Mouse (Mus musculus): ENCODE data around the gene Abcc9. TPM values are rescaled to one million over a fixed set of nuclear protein-coding genes. Genes with fewer than 3 reads are reported as not detected.

The Abcc9 gene
- total RNA-seq, 2 experiments from 2014 or later, result 0.11 TPM; not detected in 1

DNA sequence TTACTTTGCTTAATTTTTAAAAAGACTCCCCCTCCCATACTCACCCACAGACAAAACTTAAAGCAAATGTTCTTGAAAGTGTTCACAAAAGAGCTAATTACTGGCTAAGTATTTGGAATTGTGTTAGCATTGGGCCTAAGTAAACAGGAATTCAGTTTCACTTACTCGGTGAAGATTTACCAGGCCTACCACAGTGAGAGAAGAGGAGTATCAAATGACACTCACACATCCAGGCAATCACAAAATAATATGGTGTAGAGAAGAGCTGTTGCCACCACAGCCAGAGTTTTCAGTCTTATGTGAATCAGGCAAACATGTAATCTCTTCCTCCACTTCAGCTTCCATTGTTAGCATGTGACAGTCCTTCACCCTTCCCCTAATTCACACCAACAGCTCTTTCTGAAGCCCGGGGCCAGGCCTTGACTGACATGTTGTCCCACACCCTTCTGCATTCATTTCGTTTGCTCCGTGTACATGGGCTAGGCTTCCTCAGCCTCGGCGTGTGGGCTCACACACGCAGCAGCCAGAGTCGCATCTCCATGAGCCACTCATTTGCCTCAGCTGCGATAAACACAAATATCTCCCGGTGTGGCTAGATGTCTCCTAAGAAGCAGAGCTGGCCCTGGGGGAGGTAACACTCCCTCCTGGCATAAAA is 67.5 kb downstream of the Abcc9 start:
- no peak for ATAC-seq (ENCODE audit: poor library complexity, severe bottlenecking)

DNA sequence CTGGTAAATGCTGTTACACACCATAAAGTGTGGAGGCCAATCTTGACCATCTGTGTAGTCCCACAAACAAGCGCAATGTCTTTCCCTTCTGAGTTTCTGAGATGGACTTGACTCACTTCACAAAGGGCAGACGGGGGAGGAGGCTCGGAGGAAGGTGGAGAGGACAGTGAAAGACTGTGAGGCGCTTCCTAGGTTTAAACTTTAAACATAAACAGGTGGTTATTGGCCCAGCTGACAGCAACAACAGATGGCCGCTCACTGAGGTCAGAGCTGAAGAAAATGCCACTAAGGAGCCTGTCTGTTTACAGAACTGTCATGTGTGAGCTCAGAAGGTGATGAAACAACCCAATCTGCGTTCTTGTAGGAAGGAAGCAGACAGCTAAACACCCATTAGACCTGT is 78.8 kb downstream of the Abcc9 start:
- ATAC-seq (ENCODE audit: poor library complexity, severe bottlenecking), result no peak

DNA sequence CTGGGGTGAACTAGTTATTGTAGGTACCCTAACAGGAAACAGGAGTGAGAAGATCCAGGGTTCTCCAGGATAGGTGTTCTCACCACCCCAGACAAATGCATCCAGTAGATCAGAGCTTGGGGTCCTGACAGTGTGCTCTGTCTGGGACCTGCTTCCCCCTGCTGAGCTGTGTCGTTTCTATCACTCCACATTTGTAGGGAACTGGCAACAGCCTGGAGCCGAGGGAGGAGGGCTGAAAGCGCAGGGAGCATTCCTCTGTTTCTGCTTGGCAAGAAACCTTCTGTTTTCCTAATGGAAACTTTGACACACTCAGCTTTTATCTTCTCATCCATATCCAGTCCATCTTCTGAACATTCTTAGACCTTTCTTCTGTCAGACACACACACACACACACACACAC is 85.5 kb downstream of the Abcc9 start:
- no peak for ATAC-seq (ENCODE audit: poor library complexity, severe bottlenecking)

DNA sequence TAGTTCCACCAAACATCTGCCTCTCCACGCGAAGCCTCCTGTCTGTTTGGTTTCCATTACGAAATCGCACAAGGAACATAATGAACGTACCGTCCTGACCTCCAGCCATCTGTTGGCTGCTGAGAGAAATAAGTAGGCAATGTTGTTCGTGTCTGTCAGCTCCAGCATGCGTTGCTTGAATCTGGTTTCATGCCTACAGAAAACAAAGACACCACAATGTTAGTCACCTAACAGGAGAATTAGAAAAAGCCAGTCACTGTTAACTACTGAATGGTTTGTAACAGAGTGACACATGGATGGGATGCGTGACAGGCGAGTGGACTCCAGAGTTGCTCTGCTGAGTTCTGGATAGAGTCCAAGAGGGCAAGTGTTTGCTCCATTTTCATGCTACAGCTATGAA is 87.8 kb downstream of the Abcc9 start:
- no peak for ATAC-seq (ENCODE audit: poor library complexity, severe bottlenecking)

DNA sequence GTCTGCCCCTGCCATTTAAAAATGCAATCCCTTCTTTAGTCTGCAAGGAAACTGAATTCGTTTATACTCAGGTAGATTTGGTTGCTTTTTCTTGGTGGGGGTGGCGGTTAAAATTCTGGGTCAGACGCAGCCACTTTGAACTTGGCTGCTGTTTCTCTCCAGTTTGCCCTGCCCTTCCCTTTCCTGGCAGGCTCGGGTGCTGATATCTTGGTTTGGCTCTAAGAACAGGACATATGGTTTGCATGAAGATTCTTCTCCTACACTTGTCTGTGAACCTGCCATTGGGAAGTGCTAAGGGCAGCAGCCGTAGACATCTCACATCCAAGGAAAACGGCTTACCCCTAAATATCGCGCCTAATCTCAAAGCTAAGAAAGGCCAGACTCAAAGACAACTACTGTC is 89.7 kb downstream of the Abcc9 start:
- no peak for ATAC-seq (ENCODE audit: poor library complexity, severe bottlenecking)

DNA sequence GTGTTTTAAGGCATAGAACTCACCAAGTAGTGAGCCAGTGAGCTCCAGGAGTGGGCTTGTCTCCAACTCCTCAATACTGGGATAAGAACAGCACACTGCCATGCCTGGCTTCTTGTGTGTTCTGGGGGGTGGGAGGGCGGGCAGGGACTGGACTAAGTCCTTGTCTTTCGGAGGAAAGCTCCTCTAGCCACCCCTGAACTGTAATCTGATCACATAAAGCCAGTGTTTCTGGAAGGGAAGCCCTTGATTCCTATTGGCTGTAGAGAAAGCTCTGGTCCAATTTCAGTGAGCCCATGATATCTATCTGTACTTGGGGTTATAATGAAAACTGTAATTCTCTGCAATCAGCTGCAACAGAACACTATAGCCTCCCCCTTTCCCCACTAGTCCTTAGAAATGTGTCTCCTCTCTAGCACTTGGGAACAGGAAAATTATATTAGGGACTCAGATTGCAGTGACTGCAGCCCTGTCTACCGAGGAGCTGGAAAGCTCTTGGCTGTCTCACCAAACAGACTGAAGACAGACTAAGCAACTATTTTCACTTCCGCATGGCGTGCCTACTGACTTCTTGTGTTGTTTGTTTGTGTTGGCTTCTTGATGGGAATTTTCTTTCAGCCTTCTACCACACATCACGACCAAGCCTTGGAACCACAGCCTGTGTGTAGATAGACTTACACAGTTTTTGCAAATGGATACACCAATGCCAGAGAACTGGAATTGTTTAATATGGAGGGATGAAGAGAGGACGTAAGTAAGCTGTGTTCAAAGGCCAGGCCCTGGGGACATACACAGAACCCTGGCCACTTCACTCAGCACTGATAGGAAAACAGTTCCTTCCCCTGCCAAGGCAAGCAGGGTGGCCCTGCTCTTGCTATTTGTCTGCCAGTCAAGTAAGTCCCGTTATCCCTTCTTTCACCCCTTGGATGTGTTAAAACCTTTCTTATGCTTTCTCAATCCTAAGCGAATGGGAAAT is 92.4 kb downstream of the Abcc9 start:
- no peak for ATAC-seq (ENCODE audit: poor library complexity, severe bottlenecking)

DNA sequence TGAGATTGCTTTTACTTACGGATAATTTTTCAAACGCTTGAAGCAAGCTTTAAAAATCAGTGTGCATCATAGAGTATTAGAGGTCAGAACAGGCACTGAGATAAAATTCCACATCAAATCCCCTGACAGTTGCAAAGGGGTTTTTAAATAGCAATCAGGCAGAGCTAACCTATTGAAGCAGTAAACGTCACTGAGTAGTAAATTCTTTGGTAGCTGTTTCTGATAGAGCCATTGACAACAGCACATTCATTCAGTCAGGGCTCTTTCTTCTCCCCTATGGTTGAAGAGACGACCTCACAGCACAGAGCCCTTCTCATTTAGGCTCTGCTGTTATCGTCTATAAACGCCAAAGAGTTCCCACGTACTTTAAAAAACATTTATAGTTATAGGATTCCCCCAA is 95.0 kb downstream of the Abcc9 start:
- no peak for ATAC-seq (ENCODE audit: poor library complexity, severe bottlenecking)

DNA sequence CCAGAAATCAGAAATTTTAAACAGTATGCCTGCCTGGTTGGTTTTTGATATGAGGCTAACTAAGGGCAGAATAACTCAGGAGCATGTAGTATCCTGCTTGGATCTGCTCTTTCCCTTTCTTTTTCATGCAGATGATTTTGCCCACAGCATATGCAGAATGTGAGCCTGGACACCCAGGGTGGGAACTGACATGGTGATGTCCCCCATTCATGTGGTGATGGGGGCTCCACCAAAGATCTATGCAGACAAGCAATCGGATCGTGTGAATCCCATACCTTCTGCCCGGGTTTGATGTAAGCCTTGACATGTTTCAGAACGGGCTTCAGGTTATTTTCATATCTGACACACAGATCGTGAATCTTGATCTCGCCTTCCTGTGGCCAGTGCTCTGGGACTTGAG is 99.3 kb downstream of the Abcc9 start:
- no peak for ATAC-seq (ENCODE audit: poor library complexity, severe bottlenecking)

DNA sequence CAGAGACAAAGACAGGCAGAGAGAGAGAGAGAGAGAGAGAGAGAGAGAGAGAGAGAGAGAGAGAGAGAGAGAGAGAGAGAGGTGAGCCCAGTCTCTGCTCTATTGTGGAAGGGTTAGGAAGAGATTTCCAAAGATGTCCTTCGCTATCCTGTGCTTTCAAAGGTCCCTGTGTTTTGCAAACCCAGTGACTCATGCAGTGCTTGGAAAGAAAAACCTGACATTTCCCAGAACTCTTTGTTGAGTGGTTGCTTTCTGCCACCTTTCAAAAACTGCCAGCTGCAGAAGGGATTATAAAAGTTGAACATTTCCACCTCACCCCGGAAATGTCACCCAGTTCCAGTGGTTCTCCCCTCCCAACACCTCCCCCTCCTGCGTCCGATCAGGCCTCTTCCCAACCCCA is 123.3 kb downstream of the Abcc9 start:
- no peak for ATAC-seq (ENCODE audit: poor library complexity, severe bottlenecking)

DNA sequence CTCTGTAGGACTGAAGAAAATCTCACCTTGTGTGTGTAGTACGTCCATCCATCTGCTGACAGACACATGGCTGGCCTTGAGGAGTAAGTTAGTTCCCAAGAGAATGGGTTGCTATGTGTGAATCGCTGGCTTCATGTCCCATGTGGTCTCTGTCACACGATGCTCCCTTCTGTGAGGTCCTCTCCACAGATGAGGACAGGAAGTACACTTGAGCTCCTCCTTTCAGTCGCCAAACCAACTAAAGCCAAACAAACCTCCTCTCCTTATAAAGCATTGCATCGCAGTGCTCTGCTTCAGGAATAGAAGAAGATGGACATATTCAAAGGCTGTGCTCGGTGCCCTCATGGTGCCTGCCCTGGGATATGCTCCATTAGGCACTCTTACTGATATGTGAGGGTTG is 124.3 kb downstream of the Abcc9 start:
- no peak for ATAC-seq (ENCODE audit: poor library complexity, severe bottlenecking)

DNA sequence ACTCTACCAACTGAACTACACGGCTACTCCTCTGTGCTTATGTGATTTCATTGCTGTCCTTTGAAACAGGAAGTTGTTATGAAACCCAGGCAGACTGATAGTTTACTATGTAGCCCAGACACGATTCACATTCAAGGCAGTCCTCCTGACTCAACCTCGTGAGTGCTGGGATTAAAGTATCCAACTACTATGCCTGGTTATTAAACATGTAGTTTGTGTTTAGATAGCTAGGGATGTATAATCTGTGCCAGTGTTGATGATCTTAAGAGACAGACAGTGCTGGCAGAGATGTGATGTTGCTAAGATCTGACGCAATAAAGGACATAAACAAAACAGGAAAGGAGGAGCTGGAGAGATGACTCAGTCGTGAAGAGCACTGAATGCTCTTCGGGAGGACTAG is 129.2 kb downstream of the Abcc9 start:
- peak; percentile 80 for ATAC-seq (ENCODE audit: poor library complexity, severe bottlenecking)

DNA sequence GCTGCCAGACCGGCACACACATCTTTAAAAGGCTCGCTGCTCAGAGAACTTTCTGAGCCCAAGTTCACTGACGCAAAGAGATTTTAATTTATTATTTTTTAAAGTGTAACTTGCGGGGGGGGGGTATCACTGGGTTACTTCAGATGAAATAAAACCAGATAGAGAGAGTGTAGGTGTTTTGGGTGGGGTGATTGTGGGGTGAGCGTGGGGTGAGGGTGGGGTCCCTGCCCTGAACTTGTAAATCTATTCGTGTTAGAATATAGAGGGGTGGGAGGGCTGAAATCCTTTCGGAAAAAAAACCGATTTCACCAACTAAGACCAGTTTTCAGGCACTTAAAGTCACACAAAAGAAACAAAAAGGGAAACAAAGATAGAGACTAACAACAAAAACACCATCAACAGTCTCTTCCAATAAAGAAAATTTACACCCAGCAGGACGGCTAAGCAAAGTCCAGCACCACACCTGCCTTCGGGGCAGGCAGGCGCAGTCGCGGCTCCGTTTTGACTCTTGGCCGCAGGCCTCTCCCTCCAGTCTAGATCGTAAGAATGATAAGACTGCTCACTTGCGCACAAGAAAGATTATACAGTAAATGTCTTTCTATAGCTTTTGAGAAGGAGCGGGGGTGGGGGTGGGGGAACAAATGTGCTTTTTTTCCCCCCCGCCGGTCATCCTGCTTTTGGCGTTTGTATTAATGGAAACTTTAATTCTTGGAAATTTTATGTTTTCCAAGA is 130.3 kb downstream of the Abcc9 start:
- ATAC-seq (ENCODE audit: poor library complexity, severe bottlenecking), result peak; percentile 33; the same call in 1 of the 2 replicates

DNA sequence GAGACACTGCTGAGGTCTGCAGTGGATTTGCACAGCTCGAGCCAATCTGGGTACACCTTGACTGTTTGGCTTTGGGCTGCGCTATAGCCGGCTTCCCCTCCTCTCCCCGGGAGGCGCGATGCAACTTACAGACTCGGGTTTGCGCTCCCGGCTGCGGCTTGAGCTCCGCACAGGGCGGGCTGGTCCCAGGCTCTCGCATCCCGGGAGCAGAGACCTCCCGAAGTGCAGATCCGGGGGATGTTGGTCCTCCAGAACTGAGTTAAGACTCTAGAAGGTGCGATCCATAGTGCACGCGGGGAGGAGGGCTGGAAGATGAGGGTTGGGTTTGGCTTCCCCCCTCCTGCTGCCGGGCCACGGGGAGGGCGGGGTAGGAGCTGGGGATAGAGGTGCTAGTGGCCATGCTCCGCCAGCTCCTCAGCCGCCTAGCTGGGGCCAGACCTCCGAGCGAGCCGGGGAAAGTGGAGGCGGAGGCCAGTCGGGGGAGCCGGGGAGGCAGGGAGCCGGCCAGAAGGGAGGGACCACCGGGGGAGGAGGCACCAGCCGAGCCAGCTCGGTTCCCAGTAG is 131.0 kb downstream of the Abcc9 start, which contains the start of gene Kcnj8:
Gene Kcnj8, minus strand, starts transcription at position 560 of the 564 bp plus-strand sequence.
- peak; percentile 43 for ATAC-seq (ENCODE audit: poor library complexity, severe bottlenecking)

DNA sequence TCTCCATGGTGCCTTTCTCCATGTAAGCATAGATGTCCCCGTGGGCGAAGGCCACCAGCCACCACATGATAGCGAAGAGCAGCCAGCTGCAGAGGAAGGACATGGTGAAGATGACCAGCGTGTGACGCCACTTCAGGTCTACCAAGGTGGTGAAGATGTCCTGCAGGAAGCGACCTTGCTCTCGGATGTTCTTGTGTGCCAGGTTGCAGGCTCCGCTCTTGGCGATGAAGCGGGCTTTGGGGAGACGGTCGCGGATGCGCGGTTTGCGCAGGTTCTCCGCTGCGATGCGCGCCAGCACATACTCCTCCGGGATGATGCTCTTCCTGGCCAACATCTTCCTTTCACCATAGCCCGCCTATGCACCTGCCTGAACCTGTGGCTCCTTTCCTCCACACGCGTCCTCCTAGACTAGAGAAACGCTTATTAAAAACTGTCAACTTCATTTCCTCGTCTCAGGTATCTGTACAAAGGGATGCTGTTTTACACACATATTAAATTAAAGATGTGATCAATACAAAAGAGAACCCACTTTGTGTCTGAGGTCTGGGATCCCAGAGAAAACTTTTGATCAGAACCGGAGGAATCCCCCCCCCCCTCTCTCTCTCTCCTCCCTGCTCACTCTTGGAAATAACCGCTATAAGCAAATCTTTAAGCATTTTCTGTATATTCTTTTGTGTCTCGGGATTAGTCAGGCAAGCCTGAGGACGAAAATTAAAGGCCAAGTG is 131.9 kb downstream of the Abcc9 start:
- ATAC-seq (ENCODE audit: poor library complexity, severe bottlenecking), result no peak

DNA sequence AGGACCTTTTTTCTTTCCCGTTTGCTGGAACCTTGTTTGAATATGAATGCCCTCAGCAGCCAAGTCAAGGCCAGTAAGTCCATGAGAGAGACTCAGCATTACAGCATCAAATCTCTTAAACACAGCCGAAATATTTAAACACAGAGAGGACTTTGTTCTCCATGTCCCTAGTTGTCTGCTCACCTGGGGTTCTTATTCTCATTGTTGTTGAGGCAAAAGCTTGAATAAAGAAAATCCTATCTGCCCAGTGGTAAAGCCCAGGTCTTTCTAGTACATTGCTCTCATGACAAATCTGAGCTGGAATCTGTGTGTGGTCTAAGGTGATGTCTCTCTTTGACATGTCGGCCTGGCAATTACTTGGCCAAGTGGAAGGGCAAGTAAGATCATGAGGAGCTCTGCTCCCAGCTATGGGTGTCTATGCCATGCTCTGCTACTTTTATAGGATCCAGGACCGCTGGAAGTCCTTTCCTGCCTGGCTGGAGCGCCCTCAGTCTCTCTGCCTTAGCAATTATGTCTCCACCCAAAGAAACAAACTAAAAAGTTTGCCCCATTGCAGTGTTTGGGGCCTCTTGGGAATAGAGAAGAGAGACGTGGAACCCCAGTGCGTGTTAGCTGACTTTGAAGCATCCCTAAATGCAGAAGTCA is 133.3 kb downstream of the Abcc9 start:
- no peak for ATAC-seq (ENCODE audit: poor library complexity, severe bottlenecking)

DNA sequence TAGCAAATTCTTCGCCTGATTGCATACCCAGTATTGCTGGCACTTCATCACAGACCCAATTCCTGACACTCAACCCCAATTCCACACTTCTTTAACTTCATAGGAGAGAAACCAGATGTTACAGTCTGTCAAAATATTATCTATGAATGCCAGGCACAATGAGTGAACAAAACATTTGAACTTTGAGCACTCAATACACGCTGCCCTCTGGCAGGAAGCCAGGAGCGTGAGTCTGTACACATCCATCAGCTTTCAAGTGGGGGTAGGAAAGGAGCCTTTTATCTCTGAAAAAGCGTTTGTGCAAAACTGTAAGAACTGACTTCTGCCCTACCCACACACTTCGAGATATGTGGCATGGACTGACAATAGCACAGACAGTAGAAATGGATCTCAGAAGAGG is 134.7 kb downstream of the Abcc9 start:
- no peak for ATAC-seq (ENCODE audit: poor library complexity, severe bottlenecking)

DNA sequence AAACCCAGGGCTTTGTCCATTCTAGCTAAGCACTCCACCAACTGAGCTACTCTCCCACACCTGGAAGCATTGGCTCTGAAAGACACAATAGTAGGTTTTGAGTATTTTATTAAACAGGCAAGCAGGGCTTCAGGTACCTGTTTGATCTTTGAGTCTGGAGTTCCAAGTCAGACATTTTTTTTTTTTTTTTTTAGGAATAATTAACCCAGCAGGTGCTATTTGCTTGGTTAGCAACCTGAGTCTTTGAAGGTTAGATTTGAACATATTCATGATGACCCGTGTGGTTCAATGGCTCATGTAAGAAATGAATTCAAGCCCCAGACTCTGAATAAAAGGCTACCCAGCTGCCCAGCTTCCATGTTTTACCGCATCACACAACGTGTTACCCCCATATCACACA is 137.4 kb downstream of the Abcc9 start:
- ATAC-seq (ENCODE audit: poor library complexity, severe bottlenecking), result no peak

DNA sequence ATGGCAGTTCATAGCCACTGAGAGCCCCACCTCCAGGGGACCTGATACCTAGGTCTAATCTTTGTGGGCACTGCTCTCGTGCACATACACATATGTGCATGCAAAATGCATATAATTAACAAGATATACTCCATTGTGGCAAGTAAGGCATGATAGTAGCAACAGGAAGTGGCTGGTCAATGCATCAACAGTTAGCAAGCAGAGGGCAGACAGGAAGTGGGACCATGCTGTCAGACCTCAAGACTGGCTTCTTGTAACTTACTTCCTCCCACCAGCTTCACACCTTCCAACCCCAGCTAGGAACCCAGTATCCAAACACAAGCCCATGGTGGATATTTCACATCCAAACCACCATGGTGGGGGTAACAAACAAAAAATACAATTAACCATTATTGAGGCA is 141.0 kb downstream of the Abcc9 start:
- ATAC-seq (ENCODE audit: poor library complexity, severe bottlenecking), result peak; percentile 81

DNA sequence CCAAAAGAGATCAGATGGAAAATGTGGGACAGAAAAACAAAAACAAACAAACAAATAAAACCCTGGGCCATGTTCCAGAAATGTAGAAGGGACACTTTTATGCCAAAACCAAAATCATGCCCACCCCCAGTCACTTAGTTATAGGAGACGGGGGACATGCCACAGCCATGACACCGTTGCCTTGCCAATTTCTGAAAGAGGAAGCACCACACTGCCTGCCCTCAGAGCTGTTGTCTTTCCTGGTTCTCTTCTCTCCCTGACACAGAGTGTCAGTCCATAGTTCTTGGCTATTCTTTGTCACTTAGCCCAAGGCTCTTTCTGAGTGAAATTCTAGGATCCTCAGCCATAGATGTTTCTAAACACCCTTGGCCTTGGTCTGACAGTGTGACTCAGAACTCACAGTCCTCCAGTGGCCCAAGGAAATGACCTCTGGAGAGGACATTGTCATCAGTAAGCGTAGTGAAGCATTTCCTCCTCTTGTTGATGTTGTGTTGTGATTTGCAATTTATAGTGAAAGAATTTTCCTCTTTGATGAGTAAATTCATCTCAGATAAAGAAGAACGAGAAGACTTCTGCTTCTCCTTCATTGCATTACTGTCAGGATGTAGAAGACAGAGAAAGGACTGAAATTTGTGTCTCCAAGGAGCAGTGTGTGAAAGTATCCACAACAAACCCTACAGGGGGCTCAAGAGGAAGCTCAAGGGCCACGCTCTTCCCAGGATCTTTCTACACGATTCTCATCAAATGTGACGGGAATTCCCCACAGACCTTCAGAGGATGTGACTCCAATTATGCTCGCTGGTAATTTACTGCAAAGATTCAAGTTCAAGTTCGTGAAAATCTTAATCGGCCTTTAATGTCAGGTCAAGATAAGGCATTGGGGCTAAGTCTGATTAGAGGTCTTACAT is 143.1 kb downstream of the Abcc9 start:
- peak; percentile 42; the same call in 1 of the 2 replicates for ATAC-seq (ENCODE audit: poor library complexity, severe bottlenecking)
